Mouse (Mus musculus) kidney, postnatal 4 days (tissue): ENCODE measurements at regions not wholly inside any gene's neighbourhood (a gene's known extent, or its start where the extent isn't known, plus 50 kb on each side); places are given as distances from the start of the nearest gene placed in this dataset.
"Not testable (repeated sequence)": the region's sequence is repeated elsewhere in the genome, so short reads cannot be mapped to it uniquely, and the experiment has no call there.

Experiments
- DNase-seq, 2 experiments: peaks; one replicate each; pipeline ENCODE4 v3.0.0; 2021; ENCODE audit warnings: mixed read lengths in 2 of 2

GRCm38 (mm10) chr17:58820588-58821195 is 170.5 kb downstream of the Pdzph1 start:
- DNase-seq: peak; percentile 5 to 7

- no peak for DNase-seq
Observed at GRCm38 (mm10) chr17:58819339-58819738, 171.8 kb downstream of the Pdzph1 start.

- not testable (repeated sequence) for DNase-seq
Observed at GRCm38 (mm10) chr17:58775451-58775850, 215.7 kb downstream of the Pdzph1 start.

GRCm38 (mm10) chr17:58773595-58773994 is 217.6 kb downstream of the Pdzph1 start:
- DNase-seq: peak in 1 of 2 experiments; percentile 3

GRCm38 (mm10) chr17:58765141-58765540 is 226.0 kb downstream of the Pdzph1 start:
- peak; percentile 40 to 41 for DNase-seq

- no peak for DNase-seq
Observed at GRCm38 (mm10) chr17:58749000-58749399, 242.2 kb downstream of the Pdzph1 start.

- DNase-seq: no peak
Observed at GRCm38 (mm10) chr17:58748264-58748663, 242.9 kb downstream of the Pdzph1 start.

- DNase-seq: no peak
Observed at GRCm38 (mm10) chr17:58710748-58711478, 280.3 kb downstream of the Pdzph1 start.

GRCm38 (mm10) chr17:58690211-58690610 is 301.0 kb downstream of the Pdzph1 start:
- no peak for DNase-seq

GRCm38 (mm10) chr17:58672291-58672690 is 318.9 kb downstream of the Pdzph1 start:
- DNase-seq: no peak

- no peak for DNase-seq
Observed at GRCm38 (mm10) chr17:58668036-58668435, 323.1 kb downstream of the Pdzph1 start.

GRCm38 (mm10) chr17:58643793-58644192 is 347.4 kb downstream of the Pdzph1 start:
- DNase-seq: no peak

- peak; percentile 9 to 13 for DNase-seq
Observed at GRCm38 (mm10) chr17:58642273-58642672, 348.9 kb downstream of the Pdzph1 start.

- no peak for DNase-seq
Observed at GRCm38 (mm10) chr17:58598911-58599310, 392.3 kb downstream of the Pdzph1 start.

- no peak for DNase-seq
Observed at GRCm38 (mm10) chr17:58596661-58597060, 394.5 kb downstream of the Pdzph1 start.

GRCm38 (mm10) chr17:58587946-58588345 is 403.2 kb downstream of the Pdzph1 start:
- DNase-seq: peak; percentile 2 to 7

GRCm38 (mm10) chr17:58572885-58573284 is 418.3 kb downstream of the Pdzph1 start:
- DNase-seq: no peak
